Mouse (Mus musculus) lung, adult 18-20 months (tissue): ENCODE data around the gene Havcr2.
"Not testable (repeated sequence)": the region's sequence is repeated elsewhere in the genome, so short reads cannot be mapped to it uniquely, and the experiment has no call there.

Experiments used
- DNase-seq, 2 experiments: peaks; one replicate each; pipeline ENCODE4 v3.0.0; 2022; ENCODE audit warnings: mixed read lengths in 2 of 2

The Havcr2 gene

GRCm38 (mm10) chr11:46461362-46461761 is 6.6 kb downstream of the Havcr2 start:
- peak in 1 of 2 experiments; percentile 3 for DNase-seq

- DNase-seq, result peak; percentile 13 to 20
Measured at GRCm38 (mm10) chr11:46461931-46462330, 7.2 kb downstream of the Havcr2 start.

DNA sequence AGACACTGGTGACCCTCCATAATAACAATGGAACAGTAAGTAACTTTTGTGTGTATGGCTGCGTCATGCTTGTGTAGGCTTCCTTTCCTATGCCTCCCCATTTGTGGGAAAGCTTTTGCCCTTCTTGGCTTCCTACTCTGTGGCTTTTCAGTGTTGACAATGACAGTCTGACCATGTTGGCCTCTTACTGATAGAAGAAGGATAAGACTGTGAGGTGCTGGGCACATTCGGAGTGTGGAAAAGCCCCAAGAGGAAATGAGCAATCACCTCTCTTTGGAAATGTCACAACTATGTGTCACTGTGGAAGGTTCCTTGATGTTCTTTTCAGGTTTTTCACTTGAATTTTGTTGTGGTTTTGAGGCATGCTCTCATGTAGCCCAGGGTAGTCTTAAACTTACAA is 12.1 kb downstream of the Havcr2 start:
- no peak for DNase-seq

DNA sequence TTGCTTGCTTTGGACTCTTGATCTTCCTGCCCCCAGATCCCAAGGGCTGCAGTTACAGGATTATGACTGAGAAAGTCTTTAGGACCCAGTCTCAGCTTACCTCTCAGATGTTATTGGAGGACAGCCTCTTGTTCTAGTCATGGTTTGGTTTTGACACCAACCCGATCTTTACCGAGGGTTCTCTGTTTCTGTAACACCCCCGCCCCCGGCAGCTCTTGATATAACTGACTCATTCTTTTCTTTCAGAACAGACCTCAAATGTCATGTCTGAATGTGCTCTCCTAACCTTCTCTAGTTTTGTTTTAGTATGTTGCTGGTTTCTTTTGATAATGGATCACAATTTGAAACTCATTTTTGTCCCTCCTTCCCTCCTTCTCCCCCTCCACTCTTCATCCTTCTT is 19.5 kb downstream of the Havcr2 start:
- DNase-seq, result no peak

DNA sequence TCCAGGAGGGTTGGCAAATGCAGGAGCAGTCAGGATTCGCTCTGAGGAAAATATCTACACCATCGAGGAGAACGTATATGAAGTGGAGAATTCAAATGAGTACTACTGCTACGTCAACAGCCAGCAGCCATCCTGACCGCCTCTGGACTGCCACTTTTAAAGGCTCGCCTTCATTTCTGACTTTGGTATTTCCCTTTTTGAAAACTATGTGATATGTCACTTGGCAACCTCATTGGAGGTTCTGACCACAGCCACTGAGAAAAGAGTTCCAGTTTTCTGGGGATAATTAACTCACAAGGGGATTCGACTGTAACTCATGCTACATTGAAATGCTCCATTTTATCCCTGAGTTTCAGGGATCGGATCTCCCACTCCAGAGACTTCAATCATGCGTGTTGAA is 24.6 kb downstream of the Havcr2 start:
- no peak for DNase-seq

DNA sequence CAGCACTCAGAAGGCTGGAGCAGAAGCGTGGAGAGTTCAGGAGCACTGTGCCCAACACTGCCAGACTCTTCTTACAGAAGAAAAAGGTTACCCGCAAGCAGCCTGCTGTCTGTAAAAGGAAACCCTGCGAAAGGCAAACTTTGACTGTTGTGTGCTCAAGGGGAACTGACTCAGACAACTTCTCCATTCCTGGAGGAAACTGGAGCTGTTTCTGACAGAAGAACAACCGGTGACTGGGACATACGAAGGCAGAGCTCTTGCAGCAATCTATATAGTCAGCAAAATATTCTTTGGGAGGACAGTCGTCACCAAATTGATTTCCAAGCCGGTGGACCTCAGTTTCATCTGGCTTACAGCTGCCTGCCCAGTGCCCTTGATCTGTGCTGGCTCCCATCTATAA is 25.8 kb downstream of the Havcr2 start:
- peak; percentile 9 to 31 for DNase-seq

- no peak for DNase-seq
Measured at GRCm38 (mm10) chr11:46488231-46488630, 33.5 kb downstream of the Havcr2 start.

DNA sequence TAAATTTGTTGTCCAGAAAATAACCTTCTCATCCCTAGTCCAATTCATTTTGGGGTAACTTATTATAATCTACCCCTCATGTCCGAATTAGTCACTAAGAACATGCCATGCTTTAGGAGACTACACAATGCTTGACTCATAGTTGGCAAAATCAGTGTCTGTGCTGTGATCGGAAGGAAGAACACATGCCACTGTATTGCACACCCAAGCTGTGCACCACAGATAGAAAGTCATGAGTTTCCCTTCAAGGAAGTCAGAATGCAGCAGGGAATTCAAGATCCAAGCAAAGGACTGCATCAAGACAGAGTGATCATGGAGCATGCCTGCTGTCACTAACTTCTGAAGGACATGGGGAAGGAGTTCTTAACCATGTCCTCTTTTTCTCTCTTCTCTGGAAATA is 33.9 kb downstream of the Havcr2 start:
- DNase-seq, result no peak

DNA sequence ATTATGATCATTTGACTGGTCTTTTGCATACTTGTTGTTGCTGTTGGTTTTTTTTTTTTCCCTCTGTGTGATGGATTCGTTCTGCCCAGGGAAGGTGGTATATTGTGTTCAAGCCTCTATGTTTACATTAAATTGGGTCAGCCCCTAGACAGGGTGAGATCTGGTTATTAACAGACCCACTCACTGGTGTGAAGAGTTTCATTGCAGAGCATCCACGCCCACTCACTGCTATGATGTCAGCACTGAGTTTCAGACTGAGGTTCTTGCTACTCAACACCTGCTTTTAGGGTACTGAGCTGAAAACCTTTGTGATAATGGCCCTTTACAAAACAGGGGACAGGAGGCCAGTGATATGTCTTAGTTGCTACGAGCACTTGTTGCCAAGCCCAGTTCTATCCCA is 52.4 kb downstream of the Havcr2 start:
- DNase-seq, result no peak

GRCm38 (mm10) chr11:46509900-46510299 is 55.2 kb downstream of the Havcr2 start:
- DNase-seq, result no peak

DNA sequence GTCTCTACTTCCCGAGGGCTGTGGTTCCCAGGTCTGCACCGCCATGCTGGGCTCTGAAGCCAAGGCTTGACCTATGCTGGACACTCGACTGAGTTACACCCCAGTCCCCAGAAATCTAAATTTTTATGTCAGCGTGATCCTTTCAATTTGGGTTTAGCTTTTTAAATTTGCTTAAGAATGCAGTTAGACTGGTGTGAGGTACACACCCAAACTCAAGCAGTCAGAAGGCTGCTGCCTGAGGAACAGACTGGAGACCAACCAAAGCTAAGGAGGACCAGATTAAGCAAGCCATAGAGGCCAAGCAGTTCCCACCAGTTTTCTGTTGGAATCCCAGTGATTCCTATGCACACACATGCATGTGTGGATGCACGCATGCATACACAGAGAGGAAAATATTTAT is 66.6 kb downstream of the Havcr2 start:
- DNase-seq, result not testable (repeated sequence)

DNA sequence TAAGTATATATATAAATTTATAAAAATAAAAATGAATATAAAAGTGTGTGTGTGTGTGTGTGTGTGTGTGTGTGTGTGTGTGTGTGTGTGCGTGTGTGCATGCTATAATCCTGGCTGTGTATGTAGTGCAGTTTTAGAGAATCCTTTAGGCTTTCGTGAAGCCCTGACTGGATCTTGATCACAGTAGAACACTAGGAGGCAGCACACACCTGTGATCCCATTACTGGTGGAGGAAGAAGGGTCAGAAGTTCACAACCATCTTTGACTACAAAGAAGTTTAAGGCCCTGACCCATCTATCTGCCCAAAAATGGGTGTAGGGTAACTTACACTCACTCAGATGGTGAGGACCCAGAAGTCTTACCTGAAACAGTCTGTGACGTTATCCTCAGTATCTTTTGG is 68.0 kb downstream of the Havcr2 start:
- DNase-seq, result no peak

DNA sequence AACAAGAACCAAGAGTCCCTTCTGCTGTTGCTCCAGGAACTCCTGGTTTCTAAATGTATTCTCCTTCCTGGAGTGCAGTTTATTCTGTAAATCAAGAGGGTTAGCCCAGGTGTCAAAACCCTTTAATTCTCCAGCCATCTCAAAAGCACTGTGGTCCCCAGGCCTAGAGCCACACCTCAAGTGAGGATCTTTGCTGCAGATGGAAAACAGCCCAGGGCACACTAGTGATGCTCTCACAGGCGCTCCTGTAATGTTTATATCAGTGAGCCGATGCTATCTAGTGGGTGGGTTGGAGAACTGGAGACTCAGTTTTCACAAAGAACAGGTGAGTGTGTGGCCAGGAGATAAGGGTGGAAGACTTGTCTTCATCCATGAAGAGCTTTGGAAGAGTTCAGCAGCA is 69.2 kb downstream of the Havcr2 start, which contains the start of gene Gm12169:
Gm12169 (plus strand) TSS at position 301 of the 400 bp plus-strand sequence.
- DNase-seq, result no peak

- no peak for DNase-seq
Measured at GRCm38 (mm10) chr11:46530149-46530548, 75.4 kb downstream of the Havcr2 start.
